Mouse (Mus musculus) myocyte (in vitro differentiated cells): ENCODE data around the gene Gm9837. TPM values are rescaled to one million over a fixed set of nuclear protein-coding genes. Genes with fewer than 3 reads are reported as not detected.

Experiments
- H3K27me3 ChIP-seq: one replicate; pipeline ENCODE4 v1.6.1; 2011; ENCODE audit not compliant: control insufficient read depth, insufficient read depth, insufficient read length
- H3K36me3 ChIP-seq: one replicate; pipeline ENCODE4 v1.6.1; 2011; ENCODE audit not compliant: control insufficient read depth, insufficient read depth
- H3K4me2 ChIP-seq: one replicate; pipeline ENCODE4 v1.6.1; 2011; ENCODE audit warnings: low read depth, control low read depth
- H3K4me3 ChIP-seq: one replicate; pipeline ENCODE4 v1.5.1; 2011; ENCODE audit warnings: mild to moderate bottlenecking, control low read depth, moderate library complexity
- H3K79me2 ChIP-seq: one replicate; pipeline ENCODE4 v1.6.1; 2011; ENCODE audit not compliant: control insufficient read depth, insufficient read depth
- H3ac ChIP-seq: one replicate; pipeline ENCODE4 v1.6.1; 2011; ENCODE audit not compliant: control insufficient read depth, insufficient read length
- CEBPB ChIP-seq: IDR thresholded peaks from 2 replicates; pipeline ENCODE4 v1.6.1; 2011; ENCODE audit warnings: mild to moderate bottlenecking, moderate library complexity; ENCODE audit not compliant: poor library complexity, insufficient read depth, severe bottlenecking
- E2F4 ChIP-seq: IDR thresholded peaks from one replicate; pipeline ENCODE4 v1.6.1; 2011; ENCODE audit warnings: mild to moderate bottlenecking, control low read depth, moderate library complexity; ENCODE audit not compliant: insufficient read depth
- MAX ChIP-seq: IDR thresholded peaks from one replicate; pipeline ENCODE4 v1.6.1; 2011; ENCODE audit warnings: low read depth, mild to moderate bottlenecking, control low read depth
- MYOD1 ChIP-seq, 3 experiments: IDR thresholded peaks; one replicate each; pipeline ENCODE4 v1.6.1; 2011; ENCODE audit warnings: control low read depth in 2 of 3, low read depth in 2 of 3, mild to moderate bottlenecking in 2 of 3, moderate library complexity in 1 of 3; ENCODE audit not compliant: insufficient read length in 2 of 3, control insufficient read depth in 1 of 3
- MYOG ChIP-seq, 3 experiments: IDR thresholded peaks; one replicate each; pipeline ENCODE4 v1.6.1; 2011; ENCODE audit warnings: control low read depth in 2 of 3, low read depth in 2 of 3, mild to moderate bottlenecking in 2 of 3; ENCODE audit not compliant: insufficient read length in 2 of 3, control insufficient read depth in 1 of 3, insufficient read depth in 1 of 3
- POLR2A ChIP-seq: IDR thresholded peaks from one replicate; pipeline ENCODE4 v1.6.1; 2011; ENCODE audit warnings: low read depth, mild to moderate bottlenecking, control low read depth, moderate library complexity; ENCODE audit not compliant: insufficient read length
- POLR2AphosphoS2 ChIP-seq: IDR thresholded peaks from one replicate; pipeline ENCODE4 v1.6.1; 2011; ENCODE audit warnings: low read depth, control low read depth; ENCODE audit not compliant: insufficient read length
- REST ChIP-seq: IDR thresholded peaks from one replicate; pipeline ENCODE4 v1.6.1; 2011; ENCODE audit warnings: mild to moderate bottlenecking, control low read depth, moderate library complexity; ENCODE audit not compliant: insufficient read depth, insufficient read length
- SRF ChIP-seq: IDR thresholded peaks from one replicate; pipeline ENCODE4 v1.6.1; 2011; ENCODE audit warnings: low read depth; ENCODE audit not compliant: control insufficient read depth, insufficient read length
- TCF12 ChIP-seq: IDR thresholded peaks from one replicate; pipeline ENCODE4 v1.6.1; 2011; ENCODE audit warnings: mild to moderate bottlenecking, control low read depth; ENCODE audit not compliant: poor library complexity, insufficient read depth, severe bottlenecking
- TCF3 ChIP-seq: IDR thresholded peaks from one replicate; pipeline ENCODE4 v1.6.1; 2011; ENCODE audit warnings: low read depth, control low read depth; ENCODE audit not compliant: insufficient read length
- USF1 ChIP-seq: IDR thresholded peaks from one replicate; pipeline ENCODE4 v1.6.1; 2011; ENCODE audit warnings: low read depth, mild to moderate bottlenecking, control low read depth, moderate library complexity
- polyA plus RNA-seq: library from polyadenylated mRNA; unstranded; fragments of >200 nt; fragmentation: generic; extraction: Trizol; gene quantifications from one replicate; pipeline ENCODE4 v1.2.1, GENCODE M21; 2012; ENCODE audit warnings: missing spikeins

The Gm9837 gene
- polyA plus RNA-seq, 1 experiment: not detected

- H3K4me3 ChIP-seq: no peak overlapping the region
- no peaks in the 10 kb centered on the region for H3K27me3 ChIP-seq
- TF ChIP-seq POLR2A (no peak), E2F4 (no peak), SRF (no peak), MYOG (IDR thresholded peaks at IDR 0.05; ENCODE audit: control insufficient read depth in 1 of 3, insufficient read depth in 1 of 3, insufficient read length in 2 of 3, low read depth in 2 of 3) (no peak), TCF3 (no peak), USF1 (no peak), MAX (no peak), MYOD1 (IDR thresholded peaks at IDR 0.05; ENCODE audit: control insufficient read depth in 1 of 3, insufficient read length in 2 of 3, low read depth in 2 of 3) (no peak), TCF12 (no peak), REST (no peak), POLR2AphosphoS2 (no peak), CEBPB (no peak)
- no peaks in the 10 kb centered on the region for H3K79me2 ChIP-seq
- no peaks in the 10 kb centered on the region for H3K36me3 ChIP-seq
- no peak overlapping the region for H3ac ChIP-seq
- H3K4me2 ChIP-seq: peak overlapping the region; percentile 16
Observed at GRCm38 (mm10) chr11:53443861-53444260, 26.4 kb downstream of the Gm9837 start.

- no peak for TF ChIP-seq MAX
- Histone ChIP-seq H3K79me2 (no peaks in the 10 kb centered on the region), H3K4me2 (no peak overlapping the region), H3K4me3 (no peak overlapping the region), H3ac (no peak overlapping the region), H3K36me3 (no peaks in the 10 kb centered on the region), H3K27me3 (peaks cover 6% of the 10 kb centered on the region)
Observed at GRCm38 (mm10) chr11:53441921-53442320, 28.4 kb downstream of the Gm9837 start.

GRCm38 (mm10) chr11:53436338-53436737 is 33.9 kb downstream of the Gm9837 start:
- Histone ChIP-seq H3K79me2 (no peaks in the 10 kb centered on the region), H3K27me3 (peaks cover 13% of the 10 kb centered on the region), H3K4me2 (no peak overlapping the region), H3K36me3 (no peaks in the 10 kb centered on the region), H3K4me3 (no peak overlapping the region), H3ac (no peak overlapping the region)
- no peak for TF ChIP-seq TCF3
- no peak for TF ChIP-seq MYOG (IDR thresholded peaks at IDR 0.05; ENCODE audit: control insufficient read depth in 1 of 3, insufficient read depth in 1 of 3, insufficient read length in 2 of 3, low read depth in 2 of 3)

- H3K4me3 ChIP-seq: no peak overlapping the region
- TF ChIP-seq CEBPB: no peak
- TF ChIP-seq REST: no peak
- TF ChIP-seq MYOG (IDR thresholded peaks at IDR 0.05; ENCODE audit: control insufficient read depth in 1 of 3, insufficient read depth in 1 of 3, insufficient read length in 2 of 3, low read depth in 2 of 3): no peak
- no peak for TF ChIP-seq POLR2A
- no peak for TF ChIP-seq E2F4
- TF ChIP-seq MYOD1 (IDR thresholded peaks at IDR 0.05; ENCODE audit: control insufficient read depth in 1 of 3, insufficient read length in 2 of 3, low read depth in 2 of 3): no peak
- TF ChIP-seq TCF12: no peak
- no peak for TF ChIP-seq TCF3
- TF ChIP-seq USF1: no peak
- TF ChIP-seq POLR2AphosphoS2: no peak
- no peak for TF ChIP-seq SRF
- no peak for TF ChIP-seq MAX
- H3K4me2 ChIP-seq: no peak overlapping the region
- H3K27me3 ChIP-seq: peaks cover 13% of the 10 kb centered on the region
- peaks cover under 1% of the 10 kb centered on the region for H3K79me2 ChIP-seq
- no peak overlapping the region for H3ac ChIP-seq
- H3K36me3 ChIP-seq: no peaks in the 10 kb centered on the region
Observed at GRCm38 (mm10) chr11:53435504-53435903, 34.8 kb downstream of the Gm9837 start.

GRCm38 (mm10) chr11:53433057-53433456 is 37.2 kb downstream of the Gm9837 start:
- Histone ChIP-seq H3K4me2 (no peak overlapping the region), H3K27me3 (peaks cover 13% of the 10 kb centered on the region), H3K79me2 (peaks cover 19% of the 10 kb centered on the region), H3K4me3 (no peak overlapping the region), H3ac (no peak overlapping the region), H3K36me3 (peaks cover 9% of the 10 kb centered on the region)
- TF ChIP-seq TCF12: no peak
- no peak for TF ChIP-seq MYOG (IDR thresholded peaks at IDR 0.05; ENCODE audit: control insufficient read depth in 1 of 3, insufficient read depth in 1 of 3, insufficient read length in 2 of 3, low read depth in 2 of 3)
- no peak for TF ChIP-seq POLR2AphosphoS2
- no peak for TF ChIP-seq REST
- no peak for TF ChIP-seq E2F4
- TF ChIP-seq USF1: no peak
- TF ChIP-seq POLR2A: no peak
- TF ChIP-seq MAX: no peak
- TF ChIP-seq CEBPB: no peak
- no peak for TF ChIP-seq TCF3
- no peak for TF ChIP-seq SRF
- no peak for TF ChIP-seq MYOD1 (IDR thresholded peaks at IDR 0.05; ENCODE audit: control insufficient read depth in 1 of 3, insufficient read length in 2 of 3, low read depth in 2 of 3)
